Mouse (Mus musculus): ENCODE measurements around the gene Chst11.

GRCm38 (mm10) chr10:83094821-83095725, 109.8 kb downstream of the Chst11 start:
- TF ChIP-seq CTCF (IDR thresholded peaks at IDR 0.05; ENCODE audit: insufficient read depth, low read depth, low read length) (no peak), POLR2A (IDR thresholded peaks at IDR 0.05; ENCODE audit: insufficient read depth, low read depth, low read length) (no peak)
